Mouse (Mus musculus) intestine, postnatal 0 days (tissue): Measurements from ENCODE around the gene Josd2. TPM values are rescaled to one million over a fixed set of nuclear protein-coding genes. Genes with fewer than 3 reads are reported as not detected.

ENCODE experiments used
- ATAC-seq: fragments of 200-750 bp; cut with Nextera tagmentation; 2 replicates; pipeline ENCODE4 v1.8.0; 2017; ENCODE audit warnings: mild to moderate bottlenecking, moderate TSS enrichment, moderate library complexity
- H3K27ac ChIP-seq: fragments of 300-500 bp; sonication (generic); 2 replicates; pipeline ENCODE4 v1.5.1; 2014; ENCODE audit warnings: mild to moderate bottlenecking, low read depth, low read length, moderate library complexity
- H3K27me3 ChIP-seq: fragments of 300-500 bp; sonication (generic); replicated peaks from 2 replicates; pipeline ENCODE4 v1.6.1; 2014; ENCODE audit warnings: low read length, mixed read lengths; ENCODE audit not compliant: control insufficient read depth, insufficient read depth
- H3K36me3 ChIP-seq: fragments of 300-500 bp; sonication (generic); 2 replicates; pipeline ENCODE4 v1.6.1; 2014; ENCODE audit warnings: mild to moderate bottlenecking, moderate library complexity; ENCODE audit not compliant: control insufficient read depth, insufficient read depth
- H3K4me1 ChIP-seq: fragments of 300-500 bp; sonication (generic); replicated peaks from 2 replicates; pipeline ENCODE4 v1.6.1; 2014; ENCODE audit warnings: antibody characterized with exemption, low read length, mixed read lengths; ENCODE audit not compliant: control insufficient read depth, insufficient read depth
- H3K4me2 ChIP-seq: fragments of 300-500 bp; sonication (generic); replicated peaks from 2 replicates; pipeline ENCODE4 v1.6.1; 2014; ENCODE audit warnings: low read depth, mild to moderate bottlenecking, moderate library complexity
- H3K4me3 ChIP-seq: fragments of 300-500 bp; sonication (generic); 2 replicates; pipeline ENCODE4 v1.5.1; 2014; ENCODE audit warnings: low read depth, low read length
- H3K9ac ChIP-seq: fragments of 300-500 bp; sonication (generic); 2 replicates; pipeline ENCODE4 v1.6.1; 2014; ENCODE audit warnings: mild to moderate bottlenecking, low read depth, low read length
- H3K9me3 ChIP-seq: fragments of 300-500 bp; sonication (generic); 2 replicates; pipeline ENCODE4 v1.6.1; 2016; ENCODE audit warnings: mixed run types; ENCODE audit not compliant: control insufficient read depth
- CTCF ChIP-seq: sonication (generic); IDR thresholded peaks from 2 replicates; pipeline ENCODE4 v1.5.1; 2016; ENCODE audit warnings: low read depth, mild to moderate bottlenecking, control low read depth, antibody characterized with exemption, moderate library complexity
- WGBS: fragments of 180-500 bp; shearing (Covaris S2); extraction: QIAGEN DNeasy Blood & Tissue Kit; methylation state at CpG from one replicate; pipeline ENCODE4 v1.1.7; 2014; 5-methylcytosine and 5-hydroxymethylcytosine counted together
- polyA plus RNA-seq: library from polyadenylated mRNA; unstranded; fragments of >200 nt; fragmentation: Nextera tagmentation; extraction: Ambion mirVana; gene quantifications from 2 replicates; pipeline ENCODE4 v1.2.1, GENCODE M21; 2015

Gene Josd2
- polyA plus RNA-seq, result 28.6 and 30.3 TPM in 2 replicates

- Histone ChIP-seq H3K27me3 (peaks cover 18% of the 10 kb centered on the region), H3K4me1 (peaks cover 9% of the 10 kb centered on the region; the same call in 1 of the 2 replicates), H3K4me2 (peak within 1 kb of the TSS; percentile 75), H3K9me3 (no peaks in the 10 kb centered on the region), H3K4me3 (peak within 1 kb of the TSS; percentile 63), H3K27ac (no peak within 1 kb of the TSS), H3K9ac (peak within 1 kb of the TSS; percentile 60), H3K36me3 (no peaks in the 10 kb centered on the region; the same call in 1 of the 2 replicates)
- ATAC-seq, result peak; percentile 98
- TF ChIP-seq CTCF, result 0 out of 2 replicates have a peak, but pooled peaks have one; percentile 1
- WGBS, result under 1% methylated on average over 42 of the region's 42 CpGs
Observed at GRCm38 (mm10) chr7:44467811-44468411, at the start of gene Josd2. Gene Josd2, plus strand, starts transcription at chr7:44467980.

GRCm38 (mm10) chr7:44427666-44428065 is 40.1 kb upstream of the Josd2 start:
- Histone ChIP-seq H3K27ac (no peak overlapping the region), H3K4me1 (no peaks in the 10 kb centered on the region), H3K9ac (no peak overlapping the region), H3K9me3 (no peaks in the 10 kb centered on the region), H3K4me2 (no peak overlapping the region), H3K4me3 (no peak overlapping the region), H3K36me3 (no peaks in the 10 kb centered on the region), H3K27me3 (peaks cover 32% of the 10 kb centered on the region)
- WGBS, result 12% methylated on average over 8 of the region's 8 CpGs
- no peak for ATAC-seq
- TF ChIP-seq CTCF, result no peak

GRCm38 (mm10) chr7:44428171-44428950 is 39.4 kb upstream of the Josd2 start:
- TF ChIP-seq CTCF, result no peak
- no peak for ATAC-seq
- peaks cover 34% of the 10 kb centered on the region for H3K27me3 ChIP-seq
- H3K4me1 ChIP-seq, result no peaks in the 10 kb centered on the region
- no peaks in the 10 kb centered on the region for H3K36me3 ChIP-seq
- peak overlapping the region; percentile 59 for H3K4me2 ChIP-seq
- H3K27ac ChIP-seq, result no peak overlapping the region
- H3K9ac ChIP-seq, result no peak overlapping the region
- H3K9me3 ChIP-seq, result no peaks in the 10 kb centered on the region
- 4% methylated on average over 16 of the region's 38 CpGs for WGBS
- H3K4me3 ChIP-seq, result peak overlapping the region; percentile 16; the same call in 1 of the 2 replicates

GRCm38 (mm10) chr7:44428968-44429521 is 38.7 kb upstream of the Josd2 start, which contains the start of gene Lrrc4b:
Gene Lrrc4b, plus strand, starts transcription at chr7:44429018.
- no peak for TF ChIP-seq CTCF
- peaks cover 34% of the 10 kb centered on the region for H3K27me3 ChIP-seq
- H3K9me3 ChIP-seq, result no peaks in the 10 kb centered on the region
- H3K4me1 ChIP-seq, result no peaks in the 10 kb centered on the region
- peak within 1 kb of the TSS; percentile 32 for H3K4me3 ChIP-seq
- peak within 1 kb of the TSS; percentile 59 for H3K4me2 ChIP-seq
- no peaks in the 10 kb centered on the region for H3K36me3 ChIP-seq
- WGBS, result 2% methylated on average over 45 of the region's 69 CpGs
- H3K27ac ChIP-seq, result no peak within 1 kb of the TSS
- H3K9ac ChIP-seq, result peak within 1 kb of the TSS; percentile 37; the same call in 1 of the 2 replicates
- no peak for ATAC-seq

- Histone ChIP-seq H3K4me2 (peak overlapping the region; percentile 59), H3K36me3 (no peaks in the 10 kb centered on the region), H3K9me3 (no peaks in the 10 kb centered on the region), H3K27me3 (peaks cover 34% of the 10 kb centered on the region), H3K27ac (no peak overlapping the region), H3K9ac (no peak overlapping the region), H3K4me1 (no peaks in the 10 kb centered on the region), H3K4me3 (peak overlapping the region; percentile 32)
- no peak for ATAC-seq
- TF ChIP-seq CTCF, result no peak
- WGBS, result 5% methylated on average over 29 of the region's 32 CpGs
Observed at GRCm38 (mm10) chr7:44429534-44430488, 38.0 kb upstream of the Josd2 start.
